Mouse (Mus musculus) liver, embryonic 13.5 days (tissue): ENCODE data around the gene Opa1. TPM values are rescaled to one million over a fixed set of nuclear protein-coding genes. Genes with fewer than 3 reads are reported as not detected.

ENCODE experiments used
- ATAC-seq: fragments of 200-750 bp; cut with Nextera tagmentation; 2 replicates; pipeline ENCODE4 v1.8.0; 2017; ENCODE audit warnings: low read depth, mild to moderate bottlenecking, moderate number of reproducible peaks, moderate library complexity
- DNase-seq: peaks from one replicate; pipeline ENCODE4 v3.0.0; 2022
- H3K27ac ChIP-seq: fragments of 300-500 bp; sonication (generic); 2 replicates; pipeline ENCODE4 v1.5.1; 2015; ENCODE audit warnings: moderate library complexity, mild to moderate bottlenecking, inconsistent platforms
- H3K27me3 ChIP-seq: fragments of 300-500 bp; sonication (generic); 2 replicates; pipeline ENCODE4 v1.6.1; 2015; ENCODE audit warnings: mild to moderate bottlenecking, inconsistent platforms
- H3K36me3 ChIP-seq: fragments of 300-500 bp; sonication (generic); 2 replicates; pipeline ENCODE4 v1.6.1; 2015; ENCODE audit warnings: mild to moderate bottlenecking, inconsistent platforms
- H3K4me1 ChIP-seq: fragments of 300-500 bp; sonication (generic); replicated peaks from 2 replicates; pipeline ENCODE4 v1.6.1; 2015; ENCODE audit warnings: inconsistent platforms
- H3K4me2 ChIP-seq: fragments of 300-500 bp; sonication (generic); 2 replicates; pipeline ENCODE4 v1.6.1; 2015; ENCODE audit warnings: inconsistent platforms, mild to moderate bottlenecking, moderate library complexity
- H3K4me3 ChIP-seq: fragments of 300-500 bp; sonication (generic); replicated peaks from 2 replicates; pipeline ENCODE4 v1.5.1; 2015; ENCODE audit warnings: mild to moderate bottlenecking, inconsistent platforms
- H3K9ac ChIP-seq: fragments of 300-500 bp; sonication (generic); 2 replicates; pipeline ENCODE4 v1.6.1; 2015; ENCODE audit warnings: mild to moderate bottlenecking, inconsistent platforms
- H3K9me3 ChIP-seq: fragments of 300-500 bp; sonication (generic); replicated peaks from 2 replicates; pipeline ENCODE4 v1.6.1; 2016; ENCODE audit warnings: inconsistent platforms
- WGBS: fragments of 180-500 bp; shearing (Covaris S2); methylation state at CpG from one replicate; pipeline ENCODE4 v1.1.7; 2015; ENCODE audit not compliant: insufficient replicate concordance; 5-methylcytosine and 5-hydroxymethylcytosine counted together
- polyA plus RNA-seq: library from polyadenylated mRNA; unstranded; fragments of >200 nt; fragmentation: Nextera tagmentation; extraction: Ambion mirVana; gene quantifications from 2 replicates; pipeline ENCODE4 v1.2.1, GENCODE M21; 2015

Gene Opa1
- polyA plus RNA-seq, 1 experiment from 2014 or later = 22.3 TPM

DNA sequence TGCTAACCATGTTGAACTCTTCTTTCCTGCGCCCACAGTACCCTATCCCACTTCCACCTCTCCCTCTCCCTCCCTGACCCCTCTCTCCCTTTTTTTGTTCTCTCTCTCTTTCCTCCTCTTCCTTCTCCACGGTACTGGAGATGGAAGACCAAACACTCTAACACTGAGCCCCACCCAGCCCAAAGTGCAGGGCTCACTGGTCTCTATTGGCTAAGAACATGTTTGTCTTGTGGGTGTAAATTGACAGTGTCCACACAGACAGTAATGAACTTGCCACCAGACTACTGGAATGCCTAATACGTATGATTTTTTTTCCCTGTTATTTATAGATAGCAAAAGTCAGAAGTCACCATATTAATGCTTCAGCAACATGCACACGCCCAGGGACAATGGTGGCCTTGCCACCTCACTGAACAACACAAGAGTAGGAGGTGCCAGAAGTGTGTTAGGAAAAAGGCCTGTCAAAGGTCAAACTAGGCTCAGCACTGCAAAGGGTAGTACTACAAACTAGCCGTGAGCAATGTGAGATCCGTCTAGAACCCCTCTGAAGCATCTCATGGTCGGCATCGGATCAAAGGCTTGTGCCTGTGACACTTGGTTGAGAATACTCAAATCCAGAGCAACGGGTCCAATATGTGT lies 77.2 kb downstream of the Opa1 start:
- H3K4me3 ChIP-seq = no peak overlapping the region
- WGBS = 64% methylated on average over 9 of the region's 9 CpGs
- ATAC-seq (peak; percentile 63), DNase-seq (no peak)
- H3K36me3 ChIP-seq = peaks cover 8% of the 10 kb centered on the region; the same call in 1 of the 2 replicates
- no peak overlapping the region for H3K4me2 ChIP-seq
- H3K4me1 ChIP-seq = peaks cover 3% of the 10 kb centered on the region; the same call in 1 of the 2 replicates
- H3K9me3 ChIP-seq = no peaks in the 10 kb centered on the region
- no peak overlapping the region for H3K27ac ChIP-seq
- no peaks in the 10 kb centered on the region for H3K27me3 ChIP-seq
- no peak overlapping the region for H3K9ac ChIP-seq

DNA sequence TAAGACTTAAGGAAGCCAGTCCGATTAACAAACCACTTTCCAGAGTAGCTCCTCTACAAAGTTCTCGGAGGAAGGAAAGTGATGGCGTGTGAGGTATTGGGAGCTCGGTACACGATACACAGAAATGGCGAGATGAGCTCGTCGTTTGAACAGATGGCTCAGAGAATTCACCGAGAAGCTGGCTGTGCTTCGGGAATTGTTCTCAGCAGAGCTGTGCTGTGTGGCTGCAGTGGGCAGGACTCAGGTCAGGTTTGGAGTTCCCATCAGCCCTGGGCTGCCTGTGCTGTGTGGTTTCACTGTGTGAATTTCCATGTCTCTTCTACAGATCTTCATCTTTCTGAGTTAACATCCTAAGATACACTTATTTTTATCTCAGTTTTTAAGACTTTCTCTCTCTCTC lies 77.8 kb downstream of the Opa1 start:
- no peaks in the 10 kb centered on the region for H3K27me3 ChIP-seq
- peaks cover 3% of the 10 kb centered on the region; the same call in 1 of the 2 replicates for H3K4me1 ChIP-seq
- H3K4me3 ChIP-seq = no peak overlapping the region
- H3K9me3 ChIP-seq = no peaks in the 10 kb centered on the region
- DNase-seq (no peak), ATAC-seq (no peak)
- H3K36me3 ChIP-seq = peaks cover 4% of the 10 kb centered on the region; the same call in 1 of the 2 replicates
- H3K9ac ChIP-seq = no peak overlapping the region
- H3K27ac ChIP-seq = no peak overlapping the region
- WGBS = 68% methylated on average over 10 of the region's 10 CpGs
- no peak overlapping the region for H3K4me2 ChIP-seq

DNA sequence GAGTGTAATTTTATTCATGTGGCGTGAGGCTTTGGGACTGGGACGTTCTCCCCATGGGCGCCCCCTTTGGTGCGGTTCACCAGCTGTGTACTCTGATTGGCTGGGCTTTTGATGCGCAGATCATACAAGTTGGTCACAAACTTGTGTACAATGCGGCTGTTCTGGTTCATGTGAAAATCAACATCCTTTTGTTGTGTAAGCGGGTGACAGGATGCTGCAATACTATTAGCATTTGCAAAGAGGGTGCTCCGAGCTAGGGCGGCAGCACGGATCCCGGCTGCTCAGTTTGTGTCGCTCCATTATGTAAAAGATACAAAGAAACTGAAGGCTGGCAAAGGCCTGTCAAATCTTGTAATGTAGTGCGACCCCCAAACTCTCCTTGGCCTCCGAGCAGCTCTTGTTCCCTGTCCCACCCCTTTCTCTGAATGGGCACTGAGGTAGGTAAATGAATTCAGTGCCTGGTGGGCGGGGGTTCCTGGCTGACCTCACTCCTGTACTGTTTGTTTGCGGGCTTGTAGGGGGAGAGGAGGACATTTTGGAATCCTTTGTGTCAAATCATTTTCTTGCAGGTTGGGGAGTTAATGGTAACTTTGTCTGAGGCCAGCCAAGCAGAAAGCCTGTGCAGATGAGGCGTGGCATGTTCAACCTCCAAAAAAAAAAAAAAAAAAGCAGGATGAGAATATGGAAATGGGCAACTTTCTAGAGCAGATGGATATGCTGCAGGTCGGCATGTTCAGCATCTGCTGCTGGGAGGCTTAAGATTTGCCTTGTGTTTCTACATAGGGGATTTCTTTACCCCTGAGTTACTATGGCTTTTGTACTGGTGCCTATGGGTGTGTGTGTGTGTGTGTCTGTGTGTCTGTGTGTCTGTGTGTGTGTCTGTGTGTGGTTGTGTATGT lies 78.8 kb downstream of the Opa1 start:
- Histone ChIP-seq H3K27me3 (no peaks in the 10 kb centered on the region), H3K4me3 (no peak overlapping the region), H3K4me1 (peaks cover 3% of the 10 kb centered on the region; the same call in 1 of the 2 replicates), H3K4me2 (peak overlapping the region; percentile 20; the same call in 1 of the 2 replicates), H3K27ac (no peak overlapping the region), H3K9ac (no peak overlapping the region), H3K36me3 (no peaks in the 10 kb centered on the region), H3K9me3 (no peaks in the 10 kb centered on the region)
- 34% methylated on average over 18 of the region's 18 CpGs for WGBS
- ATAC-seq (no peak), DNase-seq (no peak)

DNA sequence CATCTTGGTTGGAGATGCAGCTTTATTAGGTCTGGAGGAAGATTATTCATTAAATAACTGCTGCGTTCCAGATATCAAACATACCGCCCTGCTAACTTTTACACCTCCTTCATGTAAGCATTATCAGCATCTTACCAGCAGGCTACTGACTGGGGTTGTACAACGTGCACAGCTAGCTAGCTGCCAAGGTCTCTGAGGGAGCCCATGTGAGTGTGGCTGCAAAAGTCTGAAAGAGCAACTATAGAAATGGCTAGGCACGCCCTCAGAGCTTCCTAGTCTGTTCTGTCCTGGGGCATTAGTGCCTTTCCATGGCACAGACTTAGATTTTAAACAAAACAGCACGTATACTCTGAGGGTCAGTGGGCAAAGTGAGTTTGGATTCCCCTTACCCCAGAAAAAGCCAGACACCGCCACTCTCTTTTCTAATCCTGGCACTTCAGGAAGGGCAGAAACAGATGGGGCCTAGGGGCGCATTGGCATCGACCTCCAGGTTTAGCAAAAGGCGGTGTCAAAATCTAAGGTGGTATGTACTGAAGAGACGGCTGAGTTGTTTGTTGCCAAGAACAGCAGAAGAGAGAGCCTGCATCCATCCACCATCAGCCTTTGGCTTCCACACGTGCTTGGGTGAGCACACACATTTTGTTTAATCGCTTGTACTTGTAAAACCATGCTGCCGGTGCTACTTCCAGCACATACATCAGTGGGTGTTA lies 80.1 kb downstream of the Opa1 start:
- Histone ChIP-seq H3K36me3 (no peaks in the 10 kb centered on the region), H3K4me2 (no peak overlapping the region), H3K27me3 (no peaks in the 10 kb centered on the region), H3K9ac (no peak overlapping the region), H3K4me1 (peaks cover 3% of the 10 kb centered on the region; the same call in 1 of the 2 replicates), H3K9me3 (no peaks in the 10 kb centered on the region), H3K27ac (no peak overlapping the region), H3K4me3 (no peak overlapping the region)
- no peak for DNase-seq
- WGBS = 70% methylated on average over 13 of the region's 13 CpGs
- no peak for ATAC-seq

DNA sequence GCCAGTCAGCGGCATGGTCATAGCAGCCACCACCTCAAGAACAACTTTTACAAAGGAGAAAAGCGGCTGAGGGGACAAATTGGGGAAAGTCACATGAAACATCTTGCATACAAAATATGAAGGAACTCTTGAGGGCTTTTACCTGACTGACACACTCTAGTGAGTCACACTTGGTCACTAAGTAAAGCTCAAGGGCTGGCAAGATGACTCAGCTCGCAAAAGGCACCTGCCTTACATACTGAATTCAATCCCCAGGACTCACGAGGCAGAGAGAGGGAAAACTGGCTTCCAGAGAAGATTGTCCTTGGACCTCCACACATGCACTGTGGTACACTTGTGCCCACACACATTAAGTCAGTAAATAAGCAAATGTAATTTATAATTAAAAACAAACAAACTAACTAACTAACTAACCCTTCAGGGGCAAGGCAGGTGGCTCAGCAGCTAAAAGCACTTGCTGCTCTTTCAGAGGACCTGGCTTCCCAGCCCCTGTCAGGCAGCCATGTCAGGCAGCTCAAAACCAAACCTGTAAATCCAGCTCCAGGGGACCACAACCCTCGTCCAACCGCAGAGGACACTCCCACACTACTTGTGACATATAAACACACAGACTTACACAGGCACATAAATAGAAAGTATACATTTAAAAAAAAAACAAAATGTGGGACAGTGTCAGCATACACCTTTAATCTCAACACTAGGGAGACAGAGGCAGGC lies 84.1 kb downstream of the Opa1 start:
- WGBS = 63% methylated on average over 6 of the region's 6 CpGs
- H3K4me3 ChIP-seq = no peak overlapping the region
- no peaks in the 10 kb centered on the region for H3K9me3 ChIP-seq
- ATAC-seq = no peak
- no peaks in the 10 kb centered on the region for H3K36me3 ChIP-seq
- H3K4me1 ChIP-seq = no peaks in the 10 kb centered on the region
- no peak overlapping the region for H3K27ac ChIP-seq
- no peak for DNase-seq
- H3K4me2 ChIP-seq = no peak overlapping the region
- no peak overlapping the region for H3K9ac ChIP-seq
- no peaks in the 10 kb centered on the region for H3K27me3 ChIP-seq

DNA sequence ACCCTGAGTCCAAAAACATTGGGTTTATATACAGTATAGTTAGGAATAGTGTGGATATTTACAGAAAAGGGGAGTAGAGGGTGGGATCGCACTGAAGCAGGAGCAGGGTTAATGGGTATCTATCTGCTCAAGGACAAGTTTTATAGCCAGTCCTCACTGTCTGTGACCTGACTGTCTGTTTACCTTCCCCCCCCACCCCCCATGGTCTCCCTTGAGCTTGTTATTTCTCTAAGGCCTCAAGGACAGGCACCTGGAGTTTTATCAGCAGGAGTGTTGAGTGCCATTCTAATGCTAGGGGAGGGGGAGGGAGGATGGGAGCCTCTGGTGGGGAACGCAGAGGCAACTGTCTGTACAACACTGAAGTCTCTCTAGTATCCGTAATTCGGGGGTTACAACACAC lies 85.3 kb downstream of the Opa1 start:
- DNase-seq = no peak
- no peak overlapping the region for H3K4me2 ChIP-seq
- H3K36me3 ChIP-seq = no peaks in the 10 kb centered on the region
- ATAC-seq = no peak
- no peaks in the 10 kb centered on the region for H3K27me3 ChIP-seq
- H3K9ac ChIP-seq = no peak overlapping the region
- no peak overlapping the region for H3K27ac ChIP-seq
- no peaks in the 10 kb centered on the region for H3K9me3 ChIP-seq
- WGBS = 50% methylated on average over 4 of the region's 4 CpGs
- no peak overlapping the region for H3K4me3 ChIP-seq
- no peaks in the 10 kb centered on the region for H3K4me1 ChIP-seq

DNA sequence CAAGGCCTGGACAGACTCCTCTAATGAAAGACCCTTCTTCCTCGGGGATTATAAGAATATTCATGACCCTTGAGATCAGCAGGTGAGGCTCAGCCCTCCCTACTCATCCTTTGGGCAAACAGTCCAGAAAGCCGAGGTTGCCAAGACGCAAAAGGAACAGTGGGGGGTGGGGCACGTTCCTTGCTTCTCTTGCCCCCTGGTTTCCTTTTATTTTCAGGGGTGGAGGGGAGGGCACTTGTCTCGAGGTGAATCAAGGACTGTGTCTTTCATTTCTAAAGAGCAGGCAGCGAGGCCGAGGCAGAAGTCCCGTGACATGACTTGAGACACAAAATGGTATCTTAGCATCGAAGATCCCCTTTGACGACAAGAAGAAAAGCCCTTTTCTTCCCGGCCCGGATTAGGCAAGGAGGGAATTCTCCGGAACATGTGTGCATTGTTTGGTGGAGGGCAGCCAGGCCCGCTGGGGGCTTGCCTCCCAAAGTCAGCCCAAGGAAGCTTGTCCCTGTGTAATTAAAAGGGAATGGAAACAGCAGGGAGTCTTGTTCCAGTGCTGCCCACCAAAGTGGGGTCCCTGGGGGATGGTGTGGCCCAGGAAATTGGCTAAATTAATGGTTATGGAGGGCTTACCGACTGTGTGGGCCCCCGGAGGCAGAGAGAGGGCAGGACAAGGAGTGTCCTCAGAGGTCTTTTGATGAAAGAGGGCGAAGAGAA lies 88.0 kb downstream of the Opa1 start:
- no peak overlapping the region for H3K4me3 ChIP-seq
- H3K36me3 ChIP-seq = no peaks in the 10 kb centered on the region
- H3K27me3 ChIP-seq = no peaks in the 10 kb centered on the region
- no peaks in the 10 kb centered on the region for H3K4me1 ChIP-seq
- no peak overlapping the region for H3K27ac ChIP-seq
- DNase-seq (no peak), ATAC-seq (no peak)
- no peaks in the 10 kb centered on the region for H3K9me3 ChIP-seq
- no peak overlapping the region for H3K4me2 ChIP-seq
- H3K9ac ChIP-seq = no peak overlapping the region
- 45% methylated on average over 17 of the region's 17 CpGs for WGBS

DNA sequence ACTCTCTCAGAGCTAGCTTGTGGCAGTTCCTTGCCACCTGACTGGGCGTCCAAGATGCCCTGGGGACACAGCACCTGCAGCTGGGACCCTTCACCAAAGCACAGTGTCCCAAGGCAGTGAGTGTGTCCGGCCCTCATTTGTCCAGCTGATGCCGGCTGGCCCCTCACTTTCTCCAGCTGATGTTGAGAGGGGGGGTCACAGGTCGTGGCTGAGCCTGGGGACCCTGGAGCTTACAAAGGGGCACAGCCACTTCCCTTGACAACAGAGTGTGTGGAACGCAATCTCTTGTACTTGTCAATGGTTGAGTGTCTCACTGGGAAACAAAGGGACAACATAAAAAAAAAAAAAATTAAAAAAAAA lies 88.5 kb downstream of the Opa1 start:
- Histone ChIP-seq H3K4me3 (no peak overlapping the region), H3K27me3 (no peaks in the 10 kb centered on the region), H3K9me3 (no peaks in the 10 kb centered on the region), H3K27ac (no peak overlapping the region), H3K4me2 (no peak overlapping the region), H3K4me1 (no peaks in the 10 kb centered on the region), H3K36me3 (no peaks in the 10 kb centered on the region), H3K9ac (no peak overlapping the region)
- 58% methylated on average over 5 of the region's 5 CpGs for WGBS
- DNase-seq = no peak
- ATAC-seq = no peak

DNA sequence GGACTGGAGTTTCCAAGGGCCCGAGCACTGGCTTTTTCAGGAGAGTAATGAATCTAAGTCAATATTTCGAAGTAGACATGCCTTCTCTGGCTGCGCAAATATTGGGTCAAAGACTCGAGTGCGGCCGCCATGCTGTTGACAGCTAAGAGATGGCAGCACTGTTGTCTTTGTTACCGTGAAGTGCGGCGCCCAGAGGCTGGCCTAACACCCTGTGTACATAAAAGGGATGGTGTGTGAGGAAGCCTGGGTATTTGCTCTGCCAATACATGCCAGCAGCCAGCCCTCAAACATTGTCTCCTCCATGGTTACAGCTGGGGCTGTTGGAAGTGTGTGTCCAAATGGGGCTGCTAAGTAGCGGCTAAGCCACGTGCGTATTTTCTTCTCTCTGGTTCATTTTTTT lies 89.3 kb downstream of the Opa1 start:
- no peaks in the 10 kb centered on the region for H3K27me3 ChIP-seq
- no peak overlapping the region for H3K27ac ChIP-seq
- WGBS = 77% methylated on average over 12 of the region's 12 CpGs
- no peak overlapping the region for H3K4me2 ChIP-seq
- no peaks in the 10 kb centered on the region for H3K4me1 ChIP-seq
- ATAC-seq = no peak
- H3K36me3 ChIP-seq = no peaks in the 10 kb centered on the region
- no peak overlapping the region for H3K9ac ChIP-seq
- H3K4me3 ChIP-seq = no peak overlapping the region
- no peaks in the 10 kb centered on the region for H3K9me3 ChIP-seq
- no peak for DNase-seq

DNA sequence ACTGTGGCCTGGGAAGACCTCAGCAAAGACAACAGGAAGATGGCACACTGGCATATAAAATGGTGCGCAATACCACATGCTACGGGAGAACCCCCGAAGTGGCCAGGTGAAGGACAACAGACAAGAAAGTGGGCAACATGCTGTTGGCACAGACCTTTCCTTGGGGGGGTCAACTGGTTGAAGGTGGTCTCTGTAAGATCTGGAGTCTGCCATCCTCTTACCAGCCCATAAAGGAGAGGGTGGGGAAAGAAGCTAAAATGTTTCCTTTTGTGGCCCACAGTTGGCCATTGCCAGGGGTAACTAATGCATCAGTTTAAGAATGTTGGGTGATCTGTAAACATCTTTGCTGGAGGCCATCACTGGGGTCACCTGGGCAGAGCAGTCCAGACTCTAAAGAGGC lies 91.7 kb downstream of the Opa1 start:
- WGBS = 80% methylated on average over 3 of the region's 3 CpGs
- H3K4me3 ChIP-seq = no peak overlapping the region
- no peaks in the 10 kb centered on the region for H3K27me3 ChIP-seq
- H3K4me2 ChIP-seq = no peak overlapping the region
- H3K9ac ChIP-seq = no peak overlapping the region
- H3K4me1 ChIP-seq = no peaks in the 10 kb centered on the region
- H3K36me3 ChIP-seq = no peaks in the 10 kb centered on the region
- H3K27ac ChIP-seq = no peak overlapping the region
- H3K9me3 ChIP-seq = no peaks in the 10 kb centered on the region
- DNase-seq (no peak), ATAC-seq (no peak)
